Mouse (Mus musculus) C2C12 (cell line): ENCODE measurements around the gene Caprin1.

ENCODE experiments used
- CTCF ChIP-seq: IDR thresholded peaks from one replicate; pipeline ENCODE4 v1.5.1; 2011; ENCODE audit not compliant: control insufficient read depth, insufficient read depth, insufficient read length
- FOSL1 ChIP-seq: IDR thresholded peaks from one replicate; pipeline ENCODE4 v1.8.0; 2011; ENCODE audit warnings: mild to moderate bottlenecking, low read length; ENCODE audit not compliant: poor library complexity, insufficient read depth, severe bottlenecking
- MAX ChIP-seq: IDR thresholded peaks from one replicate; pipeline ENCODE4 v1.6.1; 2011; ENCODE audit warnings: mild to moderate bottlenecking, control low read depth
- MYOD1 ChIP-seq: IDR thresholded peaks from one replicate; pipeline ENCODE4 v1.6.1; 2011; ENCODE audit warnings: low read depth; ENCODE audit not compliant: control insufficient read depth, insufficient read length

- TF ChIP-seq CTCF: no peak
- TF ChIP-seq MYOD1: no peak
- TF ChIP-seq FOSL1: no peak
- TF ChIP-seq MAX: no peak
These were observed 72.9 kb downstream of the Caprin1 start for GRCm38 (mm10) chr2:103724521-103724920.
